Mouse (Mus musculus): ENCODE data around the gene Pgrmc1. TPM values are rescaled to one million over a fixed set of nuclear protein-coding genes. Genes with fewer than 3 reads are reported as not detected.

Pgrmc1 gene
- total RNA-seq (2012; rRNA removed) (71.4 and 73.7 TPM in 2 replicates), total RNA-seq (2014; rRNA removed) (174 and 190 TPM in 2 replicates), polyA plus RNA-seq (2012; ENCODE audit: insufficient read length, low read depth) (87.2 and 91.4 TPM in 2 replicates)

DNA sequence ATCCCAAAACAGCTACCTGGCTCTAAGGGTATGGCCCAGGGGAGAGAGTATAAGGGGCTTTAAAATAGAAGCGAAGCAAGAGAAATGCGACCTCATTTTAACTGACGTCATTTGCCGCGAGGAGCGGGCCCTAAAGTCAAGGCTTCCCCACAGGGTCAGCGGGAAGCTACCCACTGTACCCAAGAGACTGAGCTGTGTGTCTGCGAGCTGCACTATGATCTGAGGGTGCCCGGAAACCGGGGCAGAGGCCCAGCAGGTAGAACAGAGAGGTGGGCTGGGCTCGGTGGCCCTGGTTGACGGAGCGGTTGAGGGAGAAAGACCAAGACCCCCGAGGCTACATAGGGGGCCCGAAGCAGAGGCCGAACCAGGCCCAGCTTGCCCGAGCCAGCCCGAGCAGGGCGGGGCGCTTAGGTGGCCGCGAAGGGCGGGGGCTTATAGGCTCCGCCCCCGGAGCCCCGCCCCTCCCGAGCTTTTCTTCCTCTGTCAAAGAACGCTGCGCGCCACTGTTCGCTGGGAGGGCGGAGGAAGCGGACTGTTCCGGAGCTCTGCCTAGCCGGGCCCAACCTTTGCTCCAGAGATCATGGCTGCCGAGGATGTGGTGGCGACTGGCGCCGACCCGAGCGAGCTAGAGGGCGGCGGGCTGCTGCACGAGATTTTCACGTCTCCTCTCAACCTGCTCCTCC is at the start of gene Pgrmc1:
Pgrmc1 (plus strand) TSS at position 500 of the 683 bp plus-strand sequence.
- dilution Hi-C loops (cut with MboI; ENCODE audit: extremely low pct_ligation_motif_present, extremely low pct_unique_long_range_greater_than_20kb, low sequenced_read_pairs) (no loop called here), in situ Hi-C loops (cut with MboI; ENCODE audit: low pct_ligation_motif_present, low pct_unique_long_range_greater_than_20kb, low sequenced_read_pairs) (no loop called here)
- Histone ChIP-seq H3K36me3 (replicated peaks in 1 of 2; ENCODE audit: control insufficient read depth in 1 of 2, insufficient read depth in 1 of 2, low read length in 1 of 2) (peaks cover 3 to 10% of the 10 kb centered on the region in 2 experiments), H3K4me1 (ENCODE audit: control insufficient read depth in 1 of 2, insufficient read depth in 2 of 2) (peaks cover 3 to 15% of the 10 kb centered on the region in 2 experiments; a peak in 3 of 4 replicates), H3K9ac (ENCODE audit: insufficient read depth, low read depth) (peak within 1 kb of the TSS; percentile 87), H3K79me2 (replicated peaks; ENCODE audit: control insufficient read depth, extremely low read depth, insufficient read depth, poor library complexity, severe bottlenecking) (peaks cover 7% of the 10 kb centered on the region), H3K4me2 (ENCODE audit: insufficient read depth, low read depth, poor library complexity, severe bottlenecking) (peak within 1 kb of the TSS; percentile 65), H3K27me3 (replicated peaks) (no peaks in the 10 kb centered on the region), H3K4me3 (replicated peaks in 1 of 3; ENCODE audit: low read depth in 2 of 3, low read length in 2 of 3, poor library complexity in 1 of 3) (peak within 1 kb of the TSS; percentile 61 to 100 (median 71)), H3K27ac (ENCODE audit: insufficient read depth, low read depth) (peak within 1 kb of the TSS; percentile 50), H3K9me3 (replicated peaks; ENCODE audit: low read length) (no peaks in the 10 kb centered on the region)
- TF ChIP-seq IRF4 (IDR thresholded peaks at IDR 0.05; ENCODE audit: low read depth, low read length), result peak; percentile 27; the same call in 1 of the 2 replicates
- no peak for TF ChIP-seq CTCF (conservative IDR thresholded peaks at IDR 0.05 in 1 of 2, IDR thresholded peaks at IDR 0.05 in 1 of 2; ENCODE audit: low read depth in 2 of 2, low read length in 2 of 2)
- TF ChIP-seq POLR2A (IDR thresholded peaks at IDR 0.05; ENCODE audit: low read depth, low read length), result peak; percentile 99
- TF ChIP-seq TCF12 (IDR thresholded peaks at IDR 0.05; ENCODE audit: low read depth, low read length), result peak; percentile 81
- no peak for TF ChIP-seq JUND (conservative IDR thresholded peaks at IDR 0.05; ENCODE audit: low read depth, low read length)
- no peak for TF ChIP-seq UBTF (IDR thresholded peaks at IDR 0.05; ENCODE audit: low read depth, low read length)
- no peak; the same call in 1 of the 2 replicates for TF ChIP-seq MAX (IDR thresholded peaks at IDR 0.05; ENCODE audit: low read length)
- no peak for TF ChIP-seq GABPA (IDR thresholded peaks at IDR 0.05; ENCODE audit: insufficient replicate concordance, low read depth, low read length)
- TF ChIP-seq ELF1 (IDR thresholded peaks at IDR 0.05; ENCODE audit: low read depth, low read length), result 0 out of 2 replicates have a peak, but pooled peaks have one; percentile 27
- TF ChIP-seq SMC3 (IDR thresholded peaks at IDR 0.05; ENCODE audit: low read depth, low read length), result no peak
- peak; percentile 57; the same call in 1 of the 2 replicates for TF ChIP-seq SIN3A (IDR thresholded peaks at IDR 0.05; ENCODE audit: low read length)
- TF ChIP-seq MEF2A (IDR thresholded peaks at IDR 0.05; ENCODE audit: borderline replicate concordance, low read depth, low read length), result 0 out of 2 replicates have a peak, but pooled peaks have one; percentile 35
- TF ChIP-seq ZKSCAN1 (IDR thresholded peaks at IDR 0.05; ENCODE audit: borderline replicate concordance, low read depth, low read length), result no peak
- no peak for TF ChIP-seq PAX5 (IDR thresholded peaks at IDR 0.05; ENCODE audit: low read length)
- peak; percentile 93 for TF ChIP-seq ZMIZ1 (IDR thresholded peaks at IDR 0.05; ENCODE audit: low read depth, low read length)
- TF ChIP-seq JUN (IDR thresholded peaks at IDR 0.05; ENCODE audit: insufficient read depth, low read depth, low read length), result no peak
- peak; percentile 74; the same call in 1 of the 2 replicates for TF ChIP-seq MAZ (IDR thresholded peaks at IDR 0.05; ENCODE audit: low read depth, low read length)
- peak; percentile 82 for TF ChIP-seq TBP (conservative IDR thresholded peaks at IDR 0.05; ENCODE audit: low read depth, low read length)
- TF ChIP-seq RCOR1 (conservative IDR thresholded peaks at IDR 0.05; ENCODE audit: low read depth, low read length), result no peak
- peak; percentile 97 for TF ChIP-seq NELFE (IDR thresholded peaks at IDR 0.05; ENCODE audit: low read depth, low read length)
- TF ChIP-seq USF1 (IDR thresholded peaks at IDR 0.05; ENCODE audit: low read depth, low read length), result no peak
- 0 out of 2 replicates have a peak, but pooled peaks have one; percentile 23 for TF ChIP-seq MXI1 (IDR thresholded peaks at IDR 0.05; ENCODE audit: low read depth, low read length)
- TF ChIP-seq ZNF384 (IDR thresholded peaks at IDR 0.05; ENCODE audit: low read depth, low read length), result no peak
- TF ChIP-seq CHD1 (IDR thresholded peaks at IDR 0.05; ENCODE audit: low read depth, low read length), result no peak
- TF ChIP-seq HCFC1 (IDR thresholded peaks at IDR 0.05; ENCODE audit: low read depth, low read length), result peak; percentile 56
- no peak for TF ChIP-seq CHD2 (IDR thresholded peaks at IDR 0.05; ENCODE audit: low read length)
- peak; percentile 87; the same call in 1 of the 2 replicates for TF ChIP-seq POLR2AphosphoS2 (IDR thresholded peaks at IDR 0.05; ENCODE audit: low read depth, low read length)
- no peak for TF ChIP-seq ZC3H11A (IDR thresholded peaks at IDR 0.05; ENCODE audit: low read depth, low read length)
- TF ChIP-seq EP300 (IDR thresholded peaks at IDR 0.05; ENCODE audit: low read length), result no peak
- no peak for TF ChIP-seq BHLHE40 (IDR thresholded peaks at IDR 0.05; ENCODE audit: low read depth, low read length)
- no peak for TF ChIP-seq RAD21 (IDR thresholded peaks at IDR 0.05; ENCODE audit: low read depth, low read length)
- 0 out of 2 replicates have a peak, but pooled peaks have one; percentile 17 for TF ChIP-seq MYC (IDR thresholded peaks at IDR 0.05; ENCODE audit: low read depth, low read length)
- no peak for TF ChIP-seq MAFK (IDR thresholded peaks at IDR 0.05; ENCODE audit: insufficient replicate concordance, low read length)
- no peak for TF ChIP-seq ETS1 (conservative IDR thresholded peaks at IDR 0.05; ENCODE audit: low read depth, low read length)
- no peak for TF ChIP-seq E2F4 (IDR thresholded peaks at IDR 0.05; ENCODE audit: insufficient replicate concordance, low read depth, low read length)
- TF ChIP-seq NRF1 (IDR thresholded peaks at IDR 0.05; ENCODE audit: low read depth, low read length), result peak; percentile 54
- TF ChIP-seq KAT2A (IDR thresholded peaks at IDR 0.05; ENCODE audit: insufficient replicate concordance, low read length), result 0 out of 2 replicates have a peak, but pooled peaks have one; percentile 23
- TF ChIP-seq USF2 (conservative IDR thresholded peaks at IDR 0.05; ENCODE audit: low read depth, low read length), result no peak
- DNase-seq (ENCODE audit: extremely low read depth), result peak; percentile 67
